Mouse (Mus musculus): ENCODE data around the gene Tex14. TPM values are rescaled to one million over a fixed set of nuclear protein-coding genes. Genes with fewer than 3 reads are reported as not detected.
"Not testable (repeated sequence)": the region's sequence is repeated elsewhere in the genome, so short reads cannot be mapped to it uniquely, and the experiment has no call there.

Tex14 gene
- polyA plus RNA-seq, 1 experiment: 0.55 TPM

- TF ChIP-seq POLR2A (IDR thresholded peaks at IDR 0.05; ENCODE audit: control insufficient read depth, extremely low read depth, insufficient read depth, low read length, poor library complexity) (no peak), CTCF (IDR thresholded peaks at IDR 0.05; ENCODE audit: borderline replicate concordance, control insufficient read depth, extremely low read depth, insufficient read depth, low read length, poor library complexity) (no peak)
- H3K27me3 ChIP-seq (ENCODE audit: control insufficient read depth, insufficient read depth, low read length): no peaks in the 10 kb centered on the region
- WGBS: 43% methylated on average over 9 of the region's 9 CpGs
- H3K36me3 ChIP-seq (ENCODE audit: control insufficient read depth, insufficient read depth, low read length): no peaks in the 10 kb centered on the region
- H3K27ac ChIP-seq (ENCODE audit: control insufficient read depth, insufficient read depth, low read length): no peak overlapping the region
- no peak for DNase-seq
- no peak overlapping the region for H3K4me3 ChIP-seq (ENCODE audit: control insufficient read depth, insufficient read depth, low read length)
- no peaks in the 10 kb centered on the region for H3K4me1 ChIP-seq (replicated peaks; ENCODE audit: control insufficient read depth, insufficient read depth, low read length)
Observed at GRCm38 (mm10) chr11:87367865-87368580, 36.8 kb upstream of the Tex14 start.

GRCm38 (mm10) chr11:87384551-87384950, 20.3 kb upstream of the Tex14 start:
- Histone ChIP-seq H3K27me3 (ENCODE audit: control insufficient read depth, insufficient read depth, low read length) (no peaks in the 10 kb centered on the region), H3K4me1 (replicated peaks; ENCODE audit: control insufficient read depth, insufficient read depth, low read length) (no peaks in the 10 kb centered on the region), H3K27ac (ENCODE audit: control insufficient read depth, insufficient read depth, low read length) (no peak overlapping the region), H3K4me3 (ENCODE audit: control insufficient read depth, insufficient read depth, low read length) (no peak overlapping the region), H3K36me3 (ENCODE audit: control insufficient read depth, insufficient read depth, low read length) (no peaks in the 10 kb centered on the region)
- DNase-seq: no peak
- no peak for TF ChIP-seq POLR2A (IDR thresholded peaks at IDR 0.05; ENCODE audit: control insufficient read depth, extremely low read depth, insufficient read depth, low read length, poor library complexity)
- no peak for TF ChIP-seq CTCF (IDR thresholded peaks at IDR 0.05; ENCODE audit: borderline replicate concordance, control insufficient read depth, extremely low read depth, insufficient read depth, low read length, poor library complexity)
- WGBS: 99% methylated on average over 4 of the region's 4 CpGs

GRCm38 (mm10) chr11:87385676-87386075, 19.2 kb upstream of the Tex14 start:
- no peak for TF ChIP-seq CTCF (IDR thresholded peaks at IDR 0.05; ENCODE audit: borderline replicate concordance, control insufficient read depth, extremely low read depth, insufficient read depth, low read length, poor library complexity)
- no peak for DNase-seq
- Histone ChIP-seq H3K27ac (ENCODE audit: control insufficient read depth, insufficient read depth, low read length) (no peak overlapping the region), H3K4me1 (replicated peaks; ENCODE audit: control insufficient read depth, insufficient read depth, low read length) (no peaks in the 10 kb centered on the region), H3K27me3 (ENCODE audit: control insufficient read depth, insufficient read depth, low read length) (no peaks in the 10 kb centered on the region), H3K4me3 (ENCODE audit: control insufficient read depth, insufficient read depth, low read length) (no peak overlapping the region), H3K36me3 (ENCODE audit: control insufficient read depth, insufficient read depth, low read length) (no peaks in the 10 kb centered on the region)
- 97% methylated on average over 1 of the region's 1 CpGs for WGBS

GRCm38 (mm10) chr11:87393855-87394254, 11.0 kb upstream of the Tex14 start:
- TF ChIP-seq POLR2A (IDR thresholded peaks at IDR 0.05; ENCODE audit: control insufficient read depth, extremely low read depth, insufficient read depth, low read length, poor library complexity) (no peak), CTCF (IDR thresholded peaks at IDR 0.05; ENCODE audit: borderline replicate concordance, control insufficient read depth, extremely low read depth, insufficient read depth, low read length, poor library complexity) (no peak)
- Histone ChIP-seq H3K27ac (ENCODE audit: control insufficient read depth, insufficient read depth, low read length) (no peak overlapping the region), H3K4me1 (replicated peaks; ENCODE audit: control insufficient read depth, insufficient read depth, low read length) (no peaks in the 10 kb centered on the region), H3K36me3 (ENCODE audit: control insufficient read depth, insufficient read depth, low read length) (no peaks in the 10 kb centered on the region), H3K27me3 (ENCODE audit: control insufficient read depth, insufficient read depth, low read length) (no peaks in the 10 kb centered on the region), H3K4me3 (ENCODE audit: control insufficient read depth, insufficient read depth, low read length) (no peak overlapping the region)
- 64% methylated on average over 1 of the region's 1 CpGs for WGBS
- DNase-seq: peak; percentile 37

GRCm38 (mm10) chr11:87398402-87398801, 6.5 kb upstream of the Tex14 start:
- 100% methylated on average over 2 of the region's 2 CpGs for WGBS
- Histone ChIP-seq H3K27me3 (ENCODE audit: control insufficient read depth, insufficient read depth, low read length) (no peaks in the 10 kb centered on the region), H3K36me3 (ENCODE audit: control insufficient read depth, insufficient read depth, low read length) (no peaks in the 10 kb centered on the region), H3K4me3 (ENCODE audit: control insufficient read depth, insufficient read depth, low read length) (no peak overlapping the region), H3K4me1 (replicated peaks; ENCODE audit: control insufficient read depth, insufficient read depth, low read length) (no peaks in the 10 kb centered on the region), H3K27ac (ENCODE audit: control insufficient read depth, insufficient read depth, low read length) (no peak overlapping the region)
- no peak for DNase-seq
- no peak for TF ChIP-seq POLR2A (IDR thresholded peaks at IDR 0.05; ENCODE audit: control insufficient read depth, extremely low read depth, insufficient read depth, low read length, poor library complexity)
- TF ChIP-seq CTCF (IDR thresholded peaks at IDR 0.05; ENCODE audit: borderline replicate concordance, control insufficient read depth, extremely low read depth, insufficient read depth, low read length, poor library complexity): no peak

- H3K36me3 ChIP-seq (ENCODE audit: control insufficient read depth, insufficient read depth, low read length): no peaks in the 10 kb centered on the region
- DNase-seq: peak; percentile 99
- H3K27me3 ChIP-seq (ENCODE audit: control insufficient read depth, insufficient read depth, low read length): no peaks in the 10 kb centered on the region
- TF ChIP-seq POLR2A (IDR thresholded peaks at IDR 0.05; ENCODE audit: control insufficient read depth, extremely low read depth, insufficient read depth, low read length, poor library complexity): peak; percentile 51
- no peak for TF ChIP-seq CTCF (IDR thresholded peaks at IDR 0.05; ENCODE audit: borderline replicate concordance, control insufficient read depth, extremely low read depth, insufficient read depth, low read length, poor library complexity)
- H3K4me3 ChIP-seq (ENCODE audit: control insufficient read depth, insufficient read depth, low read length): peak overlapping the region; percentile 54
- H3K27ac ChIP-seq (ENCODE audit: control insufficient read depth, insufficient read depth, low read length): peak overlapping the region; percentile 61
- 3% methylated on average over 58 of the region's 58 CpGs for WGBS
- peaks cover 5% of the 10 kb centered on the region for H3K4me1 ChIP-seq (replicated peaks; ENCODE audit: control insufficient read depth, insufficient read depth, low read length)
Observed at GRCm38 (mm10) chr11:87404111-87404853, 583 bp upstream of the Tex14 start.

- H3K36me3 ChIP-seq (ENCODE audit: control insufficient read depth, insufficient read depth, low read length); H3K27me3 ChIP-seq (ENCODE audit: control insufficient read depth, insufficient read depth, low read length); H3K27ac ChIP-seq (ENCODE audit: control insufficient read depth, insufficient read depth, low read length); DNase-seq; H3K4me1 ChIP-seq (replicated peaks; ENCODE audit: control insufficient read depth, insufficient read depth, low read length); H3K4me3 ChIP-seq (ENCODE audit: control insufficient read depth, insufficient read depth, low read length): not testable (repeated sequence)
- WGBS: 63% methylated on average over 3 of the region's 3 CpGs
Observed at GRCm38 (mm10) chr11:87413412-87413811, 8.5 kb downstream of the Tex14 start.

Data from thymus, adult 2 months (tissue).